Mouse (Mus musculus) ZHBTc4 (cell line): ENCODE results near the gene Ebf1.
A peak's percentile ranks its signal among the peaks of the same experiment; 100 is the strongest.

ENCODE experiments used
- DNase-seq: peaks from one replicate; pipeline ENCODE4 v3.0.0-alpha.2; 2011; ENCODE audit warnings: low read depth, low spot score

Gene Ebf1

DNA sequence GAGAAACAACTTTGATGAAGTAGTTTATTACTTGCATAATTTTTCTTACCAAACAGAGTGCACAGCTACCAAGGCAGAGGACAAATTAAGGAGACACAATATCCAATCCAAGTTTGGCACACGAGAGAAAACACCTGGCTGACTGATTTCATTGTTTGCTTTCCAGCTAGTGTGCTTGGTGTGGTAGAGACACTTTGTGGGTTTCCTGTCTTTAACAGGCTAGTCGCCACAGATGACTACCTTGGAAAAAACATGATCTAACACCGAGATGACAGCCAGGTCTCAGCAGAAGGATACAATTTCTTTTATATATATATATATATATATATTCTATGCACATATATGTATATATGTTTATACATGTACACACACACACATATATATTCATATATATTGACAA lies 332.0 kb downstream of the Ebf1 start:
- DNase-seq: no peak

DNA sequence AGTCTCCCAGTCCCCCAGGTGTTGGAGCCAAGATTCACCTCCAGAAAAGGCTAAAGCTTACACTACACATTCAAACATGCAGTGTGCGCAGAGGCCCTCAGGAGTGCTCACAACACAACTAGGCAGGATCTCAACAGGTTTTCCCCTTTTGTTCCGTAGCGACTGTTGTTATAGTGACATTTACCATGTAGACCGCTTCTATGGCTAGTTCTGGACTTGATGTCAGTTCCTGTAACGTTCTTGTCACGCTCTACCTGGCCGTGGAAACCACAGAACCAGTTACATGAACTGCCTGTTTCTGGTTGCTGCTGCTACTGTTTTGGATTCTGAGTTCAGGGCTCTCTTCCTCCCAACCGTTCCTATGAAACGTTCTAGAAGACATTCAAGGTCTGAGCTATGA lies 333.2 kb downstream of the Ebf1 start:
- no peak for DNase-seq

DNA sequence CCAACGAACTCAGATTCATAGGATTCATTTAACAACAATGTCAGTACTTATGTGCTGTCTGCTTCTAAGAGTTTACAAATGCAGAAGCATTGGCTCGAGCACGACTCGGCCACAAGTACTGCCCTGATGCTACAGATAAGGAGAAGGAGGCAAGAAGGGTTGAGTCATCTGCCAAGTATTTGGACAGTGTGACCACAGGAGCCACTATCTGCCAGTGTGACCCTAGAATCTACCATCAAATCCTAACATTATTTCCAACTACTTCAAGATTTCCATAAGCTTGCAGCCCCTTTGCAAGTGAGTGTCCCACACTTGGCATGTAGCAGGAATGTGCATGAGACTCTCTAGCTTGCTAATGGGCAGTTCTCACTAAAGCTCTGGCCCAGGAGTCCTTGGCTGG lies 334.4 kb downstream of the Ebf1 start:
- no peak for DNase-seq

DNA sequence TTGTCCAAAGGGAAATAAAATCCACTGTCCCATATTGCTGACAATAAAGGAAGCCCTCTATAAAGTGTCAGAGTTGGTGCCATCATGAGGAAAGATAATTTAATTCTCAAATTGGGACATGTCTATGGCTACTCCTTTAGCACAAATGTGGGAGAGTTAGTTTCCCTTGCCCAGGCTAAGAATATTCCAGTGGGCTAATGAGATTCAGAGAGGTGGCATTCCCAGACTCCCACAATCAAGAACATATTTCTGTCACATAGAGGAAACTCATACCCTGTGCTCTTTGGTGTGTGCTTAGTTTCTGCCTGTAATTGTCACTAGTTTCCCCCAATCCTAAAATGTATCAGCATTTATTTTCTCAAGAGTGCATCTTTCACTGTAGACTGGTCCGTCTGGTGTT lies 336.2 kb downstream of the Ebf1 start:
- DNase-seq: no peak

DNA sequence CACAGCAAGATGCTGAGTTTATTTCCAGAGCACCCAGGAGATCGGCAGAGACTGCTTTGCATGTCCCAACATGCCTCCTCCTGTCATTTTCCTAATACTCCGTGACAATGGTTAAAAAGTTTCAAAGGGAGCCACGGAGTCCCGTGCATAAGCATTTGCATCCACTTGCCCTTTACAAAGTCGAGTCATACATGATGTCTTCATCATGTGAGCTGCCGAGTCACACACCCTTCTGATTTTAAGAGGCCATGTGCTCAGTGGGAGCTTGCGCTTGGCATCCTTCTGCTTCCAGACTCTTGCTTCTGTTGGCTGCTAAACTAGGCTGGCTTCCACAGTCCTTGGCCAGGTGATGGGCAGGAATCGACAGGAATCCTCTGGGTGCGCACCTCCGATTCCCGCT lies 336.7 kb downstream of the Ebf1 start:
- no peak for DNase-seq

DNA sequence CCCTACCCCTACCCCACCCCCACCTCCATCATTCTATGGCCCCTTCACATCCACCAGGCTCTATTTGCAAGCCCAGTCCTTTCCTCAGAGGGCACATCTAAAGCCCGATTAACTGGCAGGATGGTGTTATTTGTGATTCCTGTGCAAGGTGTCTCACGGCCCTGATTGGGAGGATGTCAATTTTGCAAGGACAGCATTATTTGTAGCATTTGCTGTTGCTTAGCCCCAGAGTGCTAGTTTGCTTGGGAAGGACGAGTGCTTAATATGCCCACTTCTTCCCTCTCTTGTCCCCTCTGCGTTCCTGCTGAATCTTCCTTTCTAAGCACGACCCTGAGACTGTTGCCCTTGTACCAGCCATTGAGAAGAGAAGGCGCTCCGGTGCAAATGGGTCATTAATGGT lies 337.2 kb downstream of the Ebf1 start:
- DNase-seq: no peak

DNA sequence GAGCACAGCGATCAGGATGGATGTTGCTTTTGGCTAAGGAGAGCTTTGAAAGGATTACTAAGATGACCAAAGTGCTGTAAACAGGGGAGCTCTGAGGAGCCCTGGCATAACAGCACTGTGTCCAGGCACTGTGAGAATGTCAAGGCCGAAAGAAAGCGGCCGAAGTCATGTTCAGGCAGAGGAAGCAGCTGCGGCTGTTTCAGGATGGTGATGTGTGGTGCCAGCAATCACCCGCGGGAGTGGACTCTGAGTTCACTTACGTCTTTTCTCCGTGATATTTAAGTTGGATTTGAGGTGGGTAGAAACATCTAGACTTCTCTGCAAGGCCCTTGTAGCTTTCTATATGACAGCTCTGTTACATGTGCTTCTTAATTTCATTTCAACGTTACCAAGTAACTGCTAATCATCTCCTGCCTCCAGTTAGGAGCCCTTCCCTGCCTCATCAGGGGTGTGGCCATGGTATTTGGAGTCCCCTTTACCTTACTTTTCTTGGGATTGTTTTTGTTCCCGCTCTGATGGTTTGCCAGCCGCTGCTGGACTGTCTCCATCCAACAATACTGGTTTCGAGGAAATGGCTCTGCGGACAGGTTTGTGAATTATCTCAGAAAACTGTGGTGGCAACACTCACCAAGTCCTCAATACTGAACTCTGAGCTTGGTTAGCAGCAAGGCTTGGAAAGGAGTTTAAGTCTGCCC lies 345.8 kb downstream of the Ebf1 start:
- no peak for DNase-seq

DNA sequence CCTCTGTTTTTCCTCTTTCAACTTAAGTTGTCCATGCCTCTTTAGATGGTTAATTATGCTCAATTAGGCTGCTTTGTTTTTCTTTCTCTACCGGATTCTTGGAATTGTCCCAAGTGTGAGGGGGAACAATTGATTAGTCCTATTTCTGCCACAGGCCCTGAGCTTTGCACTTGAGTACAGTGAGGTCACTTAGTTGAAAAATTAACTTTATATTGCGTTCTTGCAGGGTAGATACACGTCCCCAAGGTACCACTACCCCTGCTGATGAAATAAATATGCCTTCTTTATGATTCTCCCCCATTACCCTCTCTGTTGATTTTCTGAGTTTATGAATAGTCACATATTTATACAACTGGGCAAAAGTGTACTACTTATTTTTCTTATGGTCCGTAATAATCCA lies 351.9 kb downstream of the Ebf1 start:
- no peak for DNase-seq

DNA sequence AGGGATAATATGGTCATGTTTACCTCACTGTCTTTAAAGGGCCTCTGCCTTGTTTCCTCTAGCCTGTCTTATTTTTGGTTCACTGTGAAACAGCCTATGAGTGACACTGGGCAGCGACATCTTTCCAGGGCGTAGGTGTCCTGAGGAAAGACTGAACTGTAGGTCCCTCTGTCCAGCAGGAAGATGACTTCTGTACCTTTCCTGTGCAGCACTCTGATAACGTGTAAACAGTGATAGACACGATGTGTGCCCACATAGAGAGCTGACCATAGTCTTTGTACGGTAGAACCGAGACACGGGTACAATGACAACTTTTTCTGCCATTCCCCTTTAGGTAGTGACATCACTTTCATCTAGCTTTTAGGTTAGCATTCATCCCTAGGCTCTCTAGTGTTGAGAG lies 357.2 kb downstream of the Ebf1 start:
- no peak for DNase-seq

DNA sequence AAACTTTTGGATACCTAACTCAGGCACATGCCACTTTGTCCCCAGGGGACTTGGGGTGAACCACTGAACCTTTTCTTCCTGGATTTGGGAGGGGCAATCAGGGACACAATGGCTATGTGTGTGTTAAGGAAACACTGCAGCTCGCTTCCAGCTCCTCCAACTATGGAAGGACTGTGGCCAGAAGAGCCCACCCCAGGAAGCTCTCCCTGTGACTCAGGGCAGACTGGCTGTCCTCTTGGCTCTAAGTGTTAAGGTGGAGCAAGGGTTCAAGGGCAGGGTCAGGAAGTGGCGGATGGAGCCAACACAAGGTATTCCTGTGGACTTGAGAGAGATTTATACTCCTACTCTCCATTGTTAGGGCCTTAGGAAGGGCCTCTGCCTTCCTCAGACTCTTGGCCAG lies 358.0 kb downstream of the Ebf1 start:
- no peak for DNase-seq

DNA sequence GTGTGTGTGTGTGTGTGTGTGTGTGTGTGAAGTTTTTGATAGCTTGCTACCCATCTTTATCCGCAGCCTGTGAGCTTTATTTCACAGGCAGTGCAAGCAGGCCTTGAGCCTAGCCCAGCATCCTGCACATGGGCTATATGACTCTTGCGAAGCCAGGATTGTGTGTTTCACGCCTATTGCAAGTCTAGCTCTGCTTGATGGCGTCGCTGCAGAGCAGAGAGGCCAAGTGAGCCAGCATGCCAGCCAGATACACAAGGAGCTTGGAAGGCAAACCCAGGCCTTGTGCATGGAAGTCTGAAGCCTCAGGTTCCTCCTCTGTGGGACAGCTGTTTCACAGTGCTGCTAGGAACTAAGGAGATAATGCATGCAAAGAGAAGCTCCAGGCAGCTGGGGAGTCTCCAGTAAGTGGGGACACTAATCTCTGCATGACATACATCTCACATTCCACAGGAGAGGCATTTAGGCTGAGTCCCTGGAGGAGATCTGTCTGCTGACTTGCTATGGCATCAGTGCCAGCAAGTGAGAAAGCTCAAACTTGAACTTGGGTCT lies 359.2 kb downstream of the Ebf1 start:
- no peak for DNase-seq

DNA sequence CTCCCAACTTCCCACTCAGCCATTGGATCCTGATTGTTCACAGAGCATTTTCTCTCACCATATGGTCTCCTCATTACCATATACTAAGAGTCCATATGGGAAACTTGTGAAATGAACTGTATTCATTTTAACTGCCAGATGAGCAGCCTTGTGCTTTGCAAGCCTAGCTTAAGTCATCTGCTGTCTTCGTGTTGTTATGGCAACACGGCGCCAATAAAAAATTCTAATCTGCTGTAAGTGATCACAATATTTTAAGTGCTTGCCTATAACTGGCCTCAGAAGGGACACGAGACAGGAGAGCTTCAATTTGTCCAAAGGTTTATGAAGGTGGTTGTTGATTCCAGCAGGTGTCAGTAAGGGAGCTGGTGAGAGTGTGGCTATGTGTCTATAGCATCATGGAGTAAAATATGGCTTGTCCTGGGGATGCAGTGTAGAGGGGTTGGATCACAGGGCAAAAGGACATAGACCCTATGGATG lies 360.8 kb downstream of the Ebf1 start:
- no peak for DNase-seq

DNA sequence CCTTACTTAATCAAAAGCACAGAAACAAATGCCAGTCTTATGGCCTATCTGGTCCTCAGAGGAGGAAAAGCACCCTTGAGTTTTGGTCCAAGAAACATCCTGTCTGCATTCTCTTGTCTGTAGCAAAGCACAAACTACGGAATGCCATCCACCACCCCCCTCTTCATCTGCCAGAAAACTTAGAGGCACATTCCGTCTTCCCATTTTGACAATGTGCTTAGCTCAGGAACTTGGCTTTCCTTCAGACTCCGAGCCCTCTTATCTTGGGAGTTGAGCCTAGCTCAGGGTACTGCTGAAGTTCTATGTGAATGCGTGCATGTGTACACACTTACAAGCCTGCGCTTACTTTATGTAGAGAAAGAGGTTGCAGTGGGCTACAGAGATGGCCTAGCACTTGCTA lies 362.3 kb downstream of the Ebf1 start:
- no peak for DNase-seq

DNA sequence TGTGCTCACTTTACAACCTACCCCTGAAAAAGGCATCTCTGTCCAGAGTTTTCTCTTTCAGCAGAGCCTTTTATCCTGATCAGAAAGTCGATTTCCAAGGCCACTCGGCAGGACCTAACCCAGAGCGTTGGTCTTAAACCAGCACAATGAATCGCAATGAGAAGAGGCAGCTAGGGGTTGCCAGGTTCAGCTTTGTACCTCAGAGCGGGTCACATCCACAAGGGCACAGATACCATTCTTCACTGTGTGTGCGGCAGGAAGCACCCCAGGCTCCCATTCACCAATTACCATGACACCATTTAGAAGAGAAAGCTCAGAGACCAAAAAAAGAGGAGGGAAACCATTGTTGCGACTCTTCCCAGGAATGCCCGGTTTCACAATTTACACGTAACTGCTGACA lies 365.1 kb downstream of the Ebf1 start:
- DNase-seq: no peak

DNA sequence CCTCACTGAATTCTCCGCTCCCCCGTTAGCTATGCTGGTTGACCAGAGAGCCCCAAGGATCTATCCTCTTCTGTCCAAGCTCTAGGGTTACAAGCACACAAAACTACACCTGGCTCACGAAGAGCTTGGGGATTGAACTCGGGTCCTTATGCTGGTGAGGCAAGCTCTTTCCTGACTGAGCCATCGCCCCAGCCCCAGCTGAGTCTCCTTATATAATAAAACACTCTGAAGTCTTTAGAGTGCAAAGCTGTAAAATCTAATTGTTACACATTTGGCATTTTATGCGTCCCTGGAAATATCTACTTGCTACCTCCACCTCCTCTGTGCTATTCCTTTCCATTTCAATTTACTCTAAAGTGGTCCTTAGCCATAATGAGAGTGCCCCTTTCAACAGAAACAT lies 366.8 kb downstream of the Ebf1 start:
- DNase-seq: no peak

DNA sequence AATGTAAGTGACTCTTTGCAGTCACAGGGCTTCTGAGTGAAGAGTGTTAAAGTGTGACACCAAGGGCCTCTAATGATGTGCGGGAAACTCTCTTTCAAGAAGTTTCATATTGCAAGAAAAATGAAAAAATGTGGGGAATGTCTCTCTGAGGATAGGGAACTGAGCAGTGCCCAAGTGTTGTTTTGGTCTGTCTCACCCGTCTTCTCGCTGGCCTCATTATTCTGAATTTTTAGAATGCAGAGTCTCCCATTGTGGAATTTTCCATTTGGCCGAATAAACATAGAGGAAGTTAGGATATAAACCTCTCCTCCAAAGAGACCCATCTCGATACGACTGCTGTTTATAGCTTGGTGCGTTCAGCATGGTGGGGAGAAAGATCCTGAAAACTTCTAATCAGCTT lies 367.3 kb downstream of the Ebf1 start:
- no peak for DNase-seq

DNA sequence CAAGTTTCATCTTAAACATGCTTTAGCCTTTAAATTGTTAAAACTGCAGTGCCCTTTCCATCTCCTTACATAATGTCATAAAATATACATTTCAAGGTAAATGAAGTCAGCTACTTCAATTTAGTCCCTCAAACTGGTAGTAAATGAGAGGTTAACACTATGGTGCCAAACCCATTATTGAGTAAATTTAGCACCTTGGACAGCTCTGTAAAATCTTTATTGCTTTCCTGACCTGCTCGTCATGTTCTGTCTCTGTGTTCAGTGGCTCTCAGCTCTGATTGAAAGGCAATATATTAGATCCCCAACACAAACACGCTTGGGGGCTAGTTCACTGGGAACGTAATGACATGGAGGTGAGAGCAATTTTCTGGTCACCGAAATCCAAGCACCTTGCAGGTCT lies 370.7 kb downstream of the Ebf1 start:
- no peak for DNase-seq

DNA sequence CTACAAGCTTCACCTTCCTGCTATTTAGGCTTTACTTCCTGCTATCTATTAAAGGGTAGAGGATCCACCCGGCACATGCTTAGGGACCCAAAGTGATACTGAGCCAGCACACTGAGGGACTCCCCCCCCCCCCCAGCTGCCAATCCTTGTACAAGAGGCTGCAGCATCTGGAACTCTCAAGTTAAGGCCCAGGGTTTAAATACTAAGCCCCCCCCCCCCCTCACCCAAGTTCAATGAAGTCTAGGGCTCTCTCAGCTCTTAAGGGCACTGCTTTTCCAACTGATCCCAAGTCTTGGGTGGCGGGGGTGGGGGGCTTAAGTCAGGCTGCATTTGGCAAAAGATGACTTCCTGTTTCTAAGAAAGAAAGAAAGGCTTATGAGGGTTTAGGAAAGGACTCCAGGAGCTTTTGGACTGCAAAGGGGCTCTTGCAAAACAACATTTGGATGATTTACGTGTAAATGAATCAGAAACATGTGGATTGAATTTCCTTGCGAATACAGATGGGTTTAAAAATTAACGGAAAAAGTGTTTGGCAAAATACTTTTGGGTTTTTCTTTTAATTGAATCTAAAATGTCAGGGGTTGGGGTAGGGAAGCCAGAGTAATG lies 385.7 kb downstream of the Ebf1 start:
- no peak for DNase-seq

DNA sequence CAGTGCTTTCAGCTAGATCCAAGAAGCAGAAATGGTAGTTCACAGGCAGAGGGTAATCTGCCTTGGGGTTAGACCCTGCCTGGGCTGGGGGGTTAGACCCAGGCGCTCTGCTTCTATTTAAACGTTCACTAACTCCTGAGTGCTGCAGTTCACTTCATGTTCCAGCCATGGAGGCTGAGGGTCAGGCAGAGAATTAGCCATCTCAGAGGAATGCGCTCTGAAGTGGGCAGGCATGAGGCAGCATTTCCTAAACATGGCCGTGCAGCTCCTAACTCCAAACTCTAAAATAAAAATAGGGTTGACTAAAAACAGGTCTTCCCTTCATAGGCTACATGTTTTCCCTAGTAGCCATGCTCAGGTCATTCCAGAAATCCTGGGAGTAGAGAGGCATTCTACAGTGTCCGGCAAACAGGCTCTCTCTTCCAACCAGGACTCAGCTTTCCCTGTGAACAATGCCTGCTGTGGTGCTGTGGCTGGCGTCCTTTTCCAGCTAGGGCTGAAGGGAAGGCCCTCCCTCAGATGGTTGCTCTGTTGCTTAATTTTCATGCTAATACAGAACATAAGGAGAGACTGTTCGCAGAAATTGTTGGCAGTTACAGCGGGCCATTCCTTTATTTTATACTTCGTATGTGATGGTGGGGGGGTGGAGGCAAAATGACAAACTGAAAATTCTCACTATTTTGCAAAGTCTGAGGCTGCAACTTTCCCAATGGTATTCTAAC lies 386.8 kb downstream of the Ebf1 start:
- DNase-seq: no peak

DNA sequence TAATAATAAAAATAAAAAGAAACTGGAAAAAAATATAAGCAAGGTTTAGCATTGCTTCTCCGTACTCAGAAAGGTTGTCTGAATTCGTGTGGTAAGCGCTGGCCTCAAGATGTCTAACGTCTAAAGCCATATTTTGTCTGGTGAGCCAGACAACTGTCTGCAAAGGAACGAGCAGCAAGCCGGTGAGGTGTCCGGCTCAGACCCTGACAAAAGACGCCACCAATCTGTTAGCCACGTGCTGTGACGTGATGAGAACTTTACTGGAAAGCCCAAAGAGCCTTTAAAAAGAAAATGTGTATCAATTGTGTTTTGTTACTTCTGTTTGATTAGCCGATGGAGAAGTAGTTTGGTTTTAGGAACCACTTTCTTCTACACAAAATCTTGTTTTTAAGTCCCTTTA lies 390.2 kb downstream of the Ebf1 start:
- DNase-seq: no peak

DNA sequence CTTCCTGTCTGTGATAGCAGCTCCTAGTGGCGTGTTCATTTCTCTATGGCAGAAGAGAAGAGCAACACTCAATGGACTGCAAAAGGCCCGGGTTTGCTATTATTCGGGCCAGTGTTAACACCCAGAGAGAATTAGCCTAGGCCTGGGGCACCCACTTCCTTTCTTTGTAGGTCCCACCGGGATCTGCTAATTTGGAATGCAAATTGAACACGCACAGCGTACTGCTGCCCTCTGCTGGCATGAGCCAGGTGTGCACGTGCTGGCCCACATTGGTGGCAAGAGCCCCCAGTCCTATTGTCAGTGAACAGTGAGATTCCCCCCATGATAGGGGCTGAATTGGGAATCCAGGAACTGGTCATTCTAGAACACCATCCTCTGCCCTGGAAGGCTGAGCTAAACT lies 391.0 kb downstream of the Ebf1 start:
- peak; percentile 87 for DNase-seq

DNA sequence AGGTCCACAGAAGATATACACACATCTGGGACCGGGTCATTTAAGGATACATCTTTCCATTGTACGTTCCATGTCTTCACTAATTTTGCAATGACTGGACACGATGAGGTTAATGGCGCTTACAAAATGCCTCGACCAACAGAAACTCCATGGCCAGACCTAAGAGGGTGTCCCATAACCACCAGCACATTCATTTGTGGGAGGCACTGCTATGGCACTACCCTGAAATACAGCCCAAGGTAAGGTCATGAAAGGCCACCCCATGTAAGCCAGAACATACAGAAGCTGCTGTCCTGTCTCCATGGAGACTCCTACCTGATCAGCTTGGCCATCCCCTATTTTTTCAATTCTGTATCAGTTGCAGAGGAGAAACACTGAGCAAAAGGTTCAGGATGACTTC lies 391.6 kb downstream of the Ebf1 start:
- no peak for DNase-seq

DNA sequence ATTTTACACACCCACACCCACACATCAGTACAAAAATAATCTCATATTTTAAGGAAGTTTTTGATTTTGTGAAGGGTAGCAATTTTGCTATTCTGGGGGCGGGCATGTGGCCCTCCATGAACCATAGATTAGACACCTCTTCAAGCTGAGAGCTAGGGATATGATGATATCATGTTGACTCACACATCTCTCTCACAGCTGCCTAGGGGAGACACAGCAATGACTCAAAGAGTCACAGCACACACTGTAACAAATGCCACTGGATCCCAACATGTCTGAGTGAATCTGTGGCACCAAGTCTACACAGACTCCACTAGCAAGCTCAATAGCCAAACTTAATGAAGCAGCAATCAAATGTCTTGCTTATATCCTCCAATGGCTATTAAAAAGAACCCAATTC lies 395.0 kb downstream of the Ebf1 start:
- DNase-seq: no peak
